Mouse (Mus musculus): Measurements from ENCODE around the gene Gm4201.
"Not testable (repeated sequence)": the region's sequence is repeated elsewhere in the genome, so short reads cannot be mapped to it uniquely, and the experiment has no call there.

Gene Gm4201

GRCm38 (mm10) chr7:22565243-22565642 is at the start of gene Gm4201:
TSS of gene Gm4201 (minus strand) at chr7:22565343.
- CTCF ChIA-PET, POLR2A ChIA-PET: not testable (repeated sequence)

GRCm38 (mm10) chr7:22588027-22588426 is 22.9 kb upstream of the Gm4201 start, which contains the start of gene Gm4565:
TSS of gene Gm4565 (minus strand) at chr7:22588127.
- POLR2A ChIA-PET, CTCF ChIA-PET: not testable (repeated sequence)

- CTCF ChIA-PET, POLR2A ChIA-PET: not testable (repeated sequence)
Measured at GRCm38 (mm10) chr7:22534787-22535186, 30.4 kb downstream of the Gm4201 start, which contains the start of gene Gm8677. TSS of gene Gm8677 (minus strand) at chr7:22534887.

- CTCF ChIA-PET, POLR2A ChIA-PET: not testable (repeated sequence)
Measured at GRCm38 (mm10) chr7:22522667-22523066, 42.5 kb downstream of the Gm4201 start, which contains the start of gene Vmn1r152. TSS of gene Vmn1r152 (plus strand) at chr7:22522967.

Measured in embryonic stem cell, embryonic (primary cell).